Mouse (Mus musculus) heart, embryonic 15.5 days (tissue): Measurements from ENCODE around the gene Huwe1. TPM values are rescaled to one million over a fixed set of nuclear protein-coding genes. Genes with fewer than 3 reads are reported as not detected.

Experiments used
- ATAC-seq: fragments of 200-750 bp; cut with Nextera tagmentation; replicated peaks from 2 replicates; pipeline ENCODE4 v1.8.0; 2017; ENCODE audit warnings: low read depth, moderate TSS enrichment; ENCODE audit not compliant: insufficient number of reproducible peaks, insufficient read depth, low FRiP score
- H3K27ac ChIP-seq: fragments of 300-500 bp; sonication (generic); 2 replicates; pipeline ENCODE4 v1.5.1; 2015; ENCODE audit warnings: mild to moderate bottlenecking, inconsistent platforms
- H3K27me3 ChIP-seq: fragments of 300-500 bp; sonication (generic); 2 replicates; pipeline ENCODE4 v1.6.1; 2015; ENCODE audit warnings: inconsistent platforms
- H3K36me3 ChIP-seq: fragments of 300-500 bp; sonication (generic); 2 replicates; pipeline ENCODE4 v1.6.1; 2015; ENCODE audit warnings: mild to moderate bottlenecking, inconsistent platforms
- H3K4me1 ChIP-seq: fragments of 300-500 bp; sonication (generic); replicated peaks from 2 replicates; pipeline ENCODE4 v1.6.1; 2015; ENCODE audit warnings: inconsistent platforms
- H3K4me2 ChIP-seq: fragments of 300-500 bp; sonication (generic); 2 replicates; pipeline ENCODE4 v1.6.1; 2015; ENCODE audit warnings: inconsistent platforms, mild to moderate bottlenecking, moderate library complexity
- H3K4me3 ChIP-seq: fragments of 300-500 bp; sonication (generic); 2 replicates; pipeline ENCODE4 v1.5.1; 2015; ENCODE audit warnings: mild to moderate bottlenecking, inconsistent platforms
- H3K9ac ChIP-seq: fragments of 300-500 bp; sonication (generic); 2 replicates; pipeline ENCODE4 v1.6.1; 2015; ENCODE audit warnings: mild to moderate bottlenecking, inconsistent platforms
- H3K9me3 ChIP-seq: fragments of 300-500 bp; sonication (generic); replicated peaks from 2 replicates; pipeline ENCODE4 v1.6.1; 2016; ENCODE audit warnings: inconsistent platforms
- WGBS: fragments of 180-500 bp; shearing (Covaris S2); methylation state at CpG from one replicate; pipeline ENCODE4 v1.1.7; 2015; ENCODE audit warnings: mixed read lengths; 5-methylcytosine and 5-hydroxymethylcytosine counted together
- polyA plus RNA-seq: library from polyadenylated mRNA; unstranded; fragments of >200 nt; fragmentation: Nextera tagmentation; extraction: Ambion mirVana; gene quantifications from 2 replicates; pipeline ENCODE4 v1.2.1, GENCODE M21; 2015

The Huwe1 gene
- polyA plus RNA-seq, 1 experiment from 2014 or later: 25.7 TPM

DNA sequence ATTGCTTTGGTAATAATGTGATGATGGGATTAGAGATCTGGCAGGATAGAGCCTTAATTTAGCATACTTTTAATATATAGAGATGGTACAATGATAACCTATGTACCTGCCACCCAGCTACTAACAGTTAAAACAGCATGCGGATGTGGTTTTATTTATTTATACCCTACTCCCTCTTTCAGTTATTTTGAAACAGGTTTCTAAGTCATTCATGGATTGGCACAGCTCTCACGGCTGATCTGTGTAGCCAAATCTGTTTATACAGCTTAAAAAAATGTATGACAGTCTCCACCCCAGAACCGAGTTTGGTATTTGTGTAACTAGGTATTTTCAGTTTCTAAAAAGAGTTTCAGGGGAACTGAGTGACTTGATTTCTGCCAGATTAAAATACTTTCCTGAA, 17.1 kb downstream of the Huwe1 start:
- 84% methylated on average over 3 of the region's 3 CpGs for WGBS
- Histone ChIP-seq H3K9me3 (no peaks in the 10 kb centered on the region), H3K4me1 (no peaks in the 10 kb centered on the region), H3K36me3 (no peaks in the 10 kb centered on the region), H3K27me3 (no peaks in the 10 kb centered on the region), H3K27ac (no peak overlapping the region), H3K9ac (no peak overlapping the region), H3K4me2 (no peak overlapping the region), H3K4me3 (no peak overlapping the region)
- ATAC-seq: no peak

DNA sequence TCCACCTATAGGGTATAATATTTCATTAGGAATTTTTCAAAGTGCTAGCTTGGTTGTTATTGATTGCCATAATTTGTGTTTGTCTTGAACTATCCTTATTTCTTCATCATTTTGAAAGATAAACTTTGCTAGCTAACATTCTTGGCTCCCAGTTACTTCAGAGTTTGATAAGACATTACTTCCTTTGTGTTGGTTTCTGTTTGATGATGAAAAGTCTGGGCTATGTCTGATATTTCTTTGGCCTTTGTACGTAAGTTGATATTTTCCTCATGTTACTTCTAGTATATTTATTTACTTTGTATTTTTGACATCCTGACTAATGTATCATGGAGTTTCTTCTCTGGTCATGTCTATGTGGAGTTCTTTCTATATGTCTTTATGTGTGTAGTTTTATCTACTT, 28.4 kb downstream of the Huwe1 start:
- no peak overlapping the region for H3K27ac ChIP-seq
- 78% methylated on average over 1 of the region's 1 CpGs for WGBS
- H3K4me2 ChIP-seq: no peak overlapping the region
- no peak for ATAC-seq
- H3K27me3 ChIP-seq: no peaks in the 10 kb centered on the region
- no peaks in the 10 kb centered on the region for H3K9me3 ChIP-seq
- no peak overlapping the region for H3K9ac ChIP-seq
- H3K4me3 ChIP-seq: no peak overlapping the region
- no peaks in the 10 kb centered on the region for H3K36me3 ChIP-seq
- H3K4me1 ChIP-seq: no peaks in the 10 kb centered on the region

- no peaks in the 10 kb centered on the region for H3K9me3 ChIP-seq
Measured at GRCm38 (mm10) chrX:151831260-151831659, 30.7 kb downstream of the Huwe1 start.

GRCm38 (mm10) chrX:151832982-151833381, 32.4 kb downstream of the Huwe1 start:
- no peak overlapping the region for H3K9ac ChIP-seq
- no peak overlapping the region for H3K4me2 ChIP-seq
- no peaks in the 10 kb centered on the region for H3K9me3 ChIP-seq
- no peaks in the 10 kb centered on the region for H3K4me1 ChIP-seq
- H3K4me3 ChIP-seq: no peak overlapping the region
- H3K27ac ChIP-seq: no peak overlapping the region
- H3K27me3 ChIP-seq: no peaks in the 10 kb centered on the region
- ATAC-seq: no peak
- no peaks in the 10 kb centered on the region for H3K36me3 ChIP-seq

More at GRCm38 (mm10) chrX:151831260-151831659, 30.7 kb downstream of the Huwe1 start:
- no peak for ATAC-seq
- Histone ChIP-seq H3K36me3 (no peaks in the 10 kb centered on the region), H3K27me3 (no peaks in the 10 kb centered on the region), H3K9ac (no peak overlapping the region), H3K4me1 (no peaks in the 10 kb centered on the region), H3K4me3 (no peak overlapping the region), H3K4me2 (no peak overlapping the region), H3K27ac (no peak overlapping the region)

DNA sequence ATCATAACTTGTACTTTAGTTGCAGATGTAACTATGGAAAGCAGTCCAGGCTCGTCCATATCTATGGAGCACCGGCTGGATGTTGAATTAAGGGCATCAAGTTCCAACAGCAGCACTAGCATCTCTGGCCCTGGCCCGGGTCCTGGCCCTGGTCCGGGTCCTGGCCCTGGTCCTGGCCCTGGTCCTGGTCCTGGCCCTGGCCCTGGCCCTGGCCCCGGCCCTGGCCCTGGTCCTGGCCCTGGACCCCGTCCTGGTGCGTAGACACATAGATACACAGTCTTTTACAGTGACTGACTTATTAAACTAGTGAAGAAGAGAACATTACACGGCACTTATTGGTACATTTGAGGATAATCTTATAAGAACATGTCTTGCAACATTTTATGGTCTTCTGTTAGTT, 58.8 kb downstream of the Huwe1 start:
- H3K36me3 ChIP-seq: peaks cover 15% of the 10 kb centered on the region
- 86% methylated on average over 8 of the region's 8 CpGs for WGBS
- H3K4me1 ChIP-seq: no peaks in the 10 kb centered on the region
- H3K27me3 ChIP-seq: no peaks in the 10 kb centered on the region
- no peak overlapping the region for H3K4me3 ChIP-seq
- no peak overlapping the region for H3K9ac ChIP-seq
- no peak overlapping the region for H3K4me2 ChIP-seq
- H3K27ac ChIP-seq: no peak overlapping the region
- H3K9me3 ChIP-seq: no peaks in the 10 kb centered on the region
- ATAC-seq: no peak

- Histone ChIP-seq H3K4me1 (no peaks in the 10 kb centered on the region), H3K9ac (no peak overlapping the region), H3K27me3 (no peaks in the 10 kb centered on the region), H3K4me2 (no peak overlapping the region), H3K9me3 (no peaks in the 10 kb centered on the region), H3K4me3 (no peak overlapping the region), H3K36me3 (peaks cover 63% of the 10 kb centered on the region), H3K27ac (no peak overlapping the region)
- ATAC-seq: no peak
- 66% methylated on average over 1 of the region's 1 CpGs for WGBS
Measured at GRCm38 (mm10) chrX:151910692-151911091, 110.1 kb downstream of the Huwe1 start.

DNA sequence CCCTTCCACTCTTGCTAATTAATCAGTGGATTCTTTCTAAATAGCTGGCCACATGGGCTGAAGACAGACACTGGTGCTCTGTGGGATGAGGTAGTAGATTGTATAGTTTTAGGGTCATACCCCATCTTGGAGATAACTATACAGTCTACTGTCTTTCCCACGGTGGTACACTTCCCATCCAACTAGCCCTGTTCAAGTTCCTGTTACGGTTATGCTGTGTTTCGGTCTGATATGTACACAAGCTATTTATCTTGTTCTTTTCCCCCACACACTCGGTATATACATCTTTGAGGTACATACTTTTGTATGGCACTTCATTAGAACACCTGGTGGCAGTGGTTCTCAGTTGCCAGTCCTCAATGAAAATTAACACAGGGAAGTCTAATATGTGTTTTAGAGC, 111.7 kb downstream of the Huwe1 start:
- H3K9me3 ChIP-seq: no peaks in the 10 kb centered on the region
- H3K4me3 ChIP-seq: no peak overlapping the region
- peaks cover 62% of the 10 kb centered on the region for H3K36me3 ChIP-seq
- no peak for ATAC-seq
- no peak overlapping the region for H3K27ac ChIP-seq
- H3K4me1 ChIP-seq: no peaks in the 10 kb centered on the region
- no peak overlapping the region for H3K4me2 ChIP-seq
- H3K9ac ChIP-seq: no peak overlapping the region
- 75% methylated on average over 4 of the region's 4 CpGs for WGBS
- H3K27me3 ChIP-seq: no peaks in the 10 kb centered on the region

- Histone ChIP-seq H3K4me3 (no peak overlapping the region), H3K4me1 (no peaks in the 10 kb centered on the region), H3K36me3 (peaks cover 63% of the 10 kb centered on the region), H3K27ac (no peak overlapping the region), H3K9ac (no peak overlapping the region), H3K9me3 (no peaks in the 10 kb centered on the region), H3K4me2 (no peak overlapping the region), H3K27me3 (no peaks in the 10 kb centered on the region; the same call in 1 of the 2 replicates)
- ATAC-seq: no peak
- 82% methylated on average over 6 of the region's 6 CpGs for WGBS
Measured at GRCm38 (mm10) chrX:151929390-151929789, 128.8 kb downstream of the Huwe1 start.

- H3K4me1 ChIP-seq: no peaks in the 10 kb centered on the region
- H3K27ac ChIP-seq: no peak overlapping the region
- H3K36me3 ChIP-seq: peaks cover 4% of the 10 kb centered on the region; the same call in 1 of the 2 replicates
- H3K4me2 ChIP-seq: no peak overlapping the region
- no peak overlapping the region for H3K4me3 ChIP-seq
- no peaks in the 10 kb centered on the region for H3K27me3 ChIP-seq
- ATAC-seq: no peak
- no peak overlapping the region for H3K9ac ChIP-seq
- WGBS: 69% methylated on average over 2 of the region's 2 CpGs
- no peaks in the 10 kb centered on the region for H3K9me3 ChIP-seq
Measured at GRCm38 (mm10) chrX:151938852-151939251, 138.2 kb downstream of the Huwe1 start.

- H3K4me1 ChIP-seq: no peaks in the 10 kb centered on the region
- 55% methylated on average over 1 of the region's 1 CpGs for WGBS
- no peak for ATAC-seq
- no peak overlapping the region for H3K4me3 ChIP-seq
- no peaks in the 10 kb centered on the region; the same call in 1 of the 2 replicates for H3K27me3 ChIP-seq
- H3K27ac ChIP-seq: no peak overlapping the region
- H3K9ac ChIP-seq: no peak overlapping the region
- H3K9me3 ChIP-seq: no peaks in the 10 kb centered on the region
- H3K4me2 ChIP-seq: no peak overlapping the region
- H3K36me3 ChIP-seq: no peaks in the 10 kb centered on the region
Measured at GRCm38 (mm10) chrX:151946986-151947385, 146.4 kb downstream of the Huwe1 start.

- 56% methylated on average over 3 of the region's 3 CpGs for WGBS
- no peak for ATAC-seq
- Histone ChIP-seq H3K36me3 (no peaks in the 10 kb centered on the region), H3K9me3 (no peaks in the 10 kb centered on the region), H3K4me2 (no peak overlapping the region), H3K27ac (no peak overlapping the region), H3K27me3 (no peaks in the 10 kb centered on the region; the same call in 1 of the 2 replicates), H3K4me3 (no peak overlapping the region), H3K4me1 (no peaks in the 10 kb centered on the region), H3K9ac (no peak overlapping the region)
Measured at GRCm38 (mm10) chrX:151947781-151948180, 147.2 kb downstream of the Huwe1 start.

- Histone ChIP-seq H3K9ac (no peak overlapping the region), H3K27ac (no peak overlapping the region), H3K4me2 (no peak overlapping the region), H3K36me3 (no peaks in the 10 kb centered on the region), H3K27me3 (no peaks in the 10 kb centered on the region; the same call in 1 of the 2 replicates), H3K4me1 (no peaks in the 10 kb centered on the region), H3K9me3 (no peaks in the 10 kb centered on the region), H3K4me3 (no peak overlapping the region)
- whole genome bisulfite sequencing: 25% methylated on average over 1 of the region's 1 CpGs
- ATAC-seq: no peak
Measured at GRCm38 (mm10) chrX:151950231-151950630, 149.6 kb downstream of the Huwe1 start.
